In the genomic region with DNA sequence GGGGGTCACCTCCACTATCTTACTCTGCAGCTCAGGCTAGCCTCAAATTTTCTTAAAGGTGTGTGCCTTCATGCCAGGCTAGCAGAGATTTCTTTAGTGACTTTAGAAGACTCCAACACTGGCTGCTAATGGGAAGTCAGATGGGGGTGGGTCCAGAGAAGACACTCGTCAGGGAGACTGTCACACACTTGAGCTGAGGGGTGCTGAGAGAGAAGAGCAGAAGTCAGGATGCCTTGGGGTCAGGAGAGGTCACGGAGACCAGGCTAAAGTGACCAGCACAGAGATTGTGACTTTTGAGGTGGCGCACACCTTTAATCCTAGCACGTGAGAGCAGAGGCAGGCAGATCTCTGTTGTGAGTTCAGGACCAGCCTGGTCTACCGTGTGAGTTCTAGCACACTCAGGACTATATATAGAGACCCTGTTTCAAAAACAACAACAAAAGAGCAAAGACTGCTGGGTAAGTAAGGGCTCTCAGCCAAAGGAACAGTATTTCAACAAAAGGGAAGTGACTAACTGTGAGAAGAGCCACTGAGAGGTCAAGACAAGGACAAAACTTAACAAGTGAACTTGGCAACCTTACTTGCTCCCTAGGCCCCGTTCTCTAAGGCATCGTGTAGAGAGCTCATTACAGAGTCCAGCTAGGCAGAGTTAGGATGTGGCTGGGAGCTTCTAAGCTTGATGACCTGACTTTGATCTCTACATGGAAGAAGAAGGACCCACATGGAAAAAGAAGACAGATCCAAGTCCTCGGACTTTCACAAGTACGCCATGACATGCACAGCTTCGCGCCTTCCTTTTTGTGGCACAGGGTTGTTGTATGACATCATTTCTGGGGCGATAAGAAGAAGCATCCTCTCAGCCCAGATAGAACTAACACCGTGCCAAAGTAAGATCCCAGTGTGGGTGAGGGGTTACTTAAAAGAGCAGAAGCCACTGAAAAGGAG, we compare ENCODE assay signal across 8 mouse cellular contexts. TPM values are rescaled to one million over a fixed set of nuclear protein-coding genes. Genes with fewer than 3 reads are reported as not detected.
DNase-seq lines count a peak whose midpoint lies in the region; ATAC-seq and TF ChIP-seq lines count a peak whose summit lies in the region.

No protein-coding gene starts in this region.

- TF ChIP-seq POLR2A in bone marrow macrophage, adult 2 months (IDR thresholded peaks at IDR 0.05; ENCODE audit: borderline replicate concordance, low read depth, low read length) = no peak

- no peak for TF ChIP-seq CTCF in bone marrow macrophage, adult 2 months (IDR thresholded peaks at IDR 0.05; ENCODE audit: low read depth, low read length)

- no peak for DNase-seq in forebrain, embryonic 14.5 days (ENCODE audit: low spot score)
- peak; percentile 59 for DNase-seq in induced T-regulatory cell, adult 2 months (ENCODE audit: low read depth)
- DNase-seq in cerebellum, adult 11 months = no peak
- no peak for DNase-seq in frontal cortex, postnatal 14 days (ENCODE audit: low spot score in 2 of 2)
- DNase-seq in gastrocnemius, postnatal 14 days = no peak

- no peak overlapping the region for H3K9ac ChIP-seq in forebrain, embryonic 14.5 days (ENCODE audit: low read length)
- H3K9ac ChIP-seq in forebrain, embryonic 15.5 days (replicated peaks) = no peak overlapping the region

- ATAC-seq in forebrain, embryonic 14.5 days = no peak
- no peak for ATAC-seq in forebrain, embryonic 15.5 days (replicated peaks)

- no peaks in the 10 kb centered on the region for H3K9me3 ChIP-seq in forebrain, embryonic 14.5 days (replicated peaks; ENCODE audit: control insufficient read depth, low read length)
- no peaks in the 10 kb centered on the region for H3K9me3 ChIP-seq in forebrain, embryonic 15.5 days

- no peaks in the 10 kb centered on the region for H3K27me3 ChIP-seq in forebrain, embryonic 14.5 days (replicated peaks; ENCODE audit: control insufficient read depth, insufficient read depth, low read length)
- H3K27me3 ChIP-seq in forebrain, embryonic 15.5 days = no peaks in the 10 kb centered on the region

- H3K79me2 ChIP-seq in macrophage (ENCODE audit: inconsistent target) = peaks cover 4% of the 10 kb centered on the region; the same call in 1 of the 2 replicates

- intact Hi-C loops in gastrocnemius, postnatal 14 days (cut with DNase I; ENCODE audit: low total_unique reads) = no loop called here

- H3K4me2 ChIP-seq in forebrain, embryonic 14.5 days (ENCODE audit: low read length) = peak overlapping the region; percentile 61; the same call in 1 of the 2 replicates
- H3K4me2 ChIP-seq in forebrain, embryonic 15.5 days (replicated peaks) = no peak overlapping the region

- no peak overlapping the region for H3K27ac ChIP-seq in forebrain, embryonic 14.5 days (ENCODE audit: low read depth, low read length)
- no peak overlapping the region for H3K27ac ChIP-seq in forebrain, embryonic 15.5 days (replicated peaks)
- peak overlapping the region; percentile 95 for H3K27ac ChIP-seq in bone marrow macrophage, adult 2 months (ENCODE audit: insufficient read depth, low read depth, low read length)
- H3K27ac ChIP-seq in macrophage = peak overlapping the region; percentile 92

- no peaks in the 10 kb centered on the region for H3K36me3 ChIP-seq in forebrain, embryonic 14.5 days (ENCODE audit: control insufficient read depth, insufficient read depth, low read length)
- H3K36me3 ChIP-seq in forebrain, embryonic 15.5 days = no peaks in the 10 kb centered on the region
- no peaks in the 10 kb centered on the region for H3K36me3 ChIP-seq in macrophage (ENCODE audit: inconsistent target)

- H3K4me1 ChIP-seq in forebrain, embryonic 14.5 days (ENCODE audit: control insufficient read depth, insufficient read depth, low read length) = no peaks in the 10 kb centered on the region; the same call in 1 of the 2 replicates
- H3K4me1 ChIP-seq in forebrain, embryonic 15.5 days = peaks cover 15% of the 10 kb centered on the region
- peaks cover 32% of the 10 kb centered on the region for H3K4me1 ChIP-seq in bone marrow macrophage, adult 2 months (ENCODE audit: control insufficient read depth, insufficient read depth, low read length)

- WGBS in forebrain, embryonic 14.5 days = 89% methylated on average over 13 of the region's 13 CpGs
- 88% methylated on average over 13 of the region's 13 CpGs for WGBS in forebrain, embryonic 15.5 days
- WGBS in macrophage (ENCODE audit: missing documents) = 43% methylated on average over 13 of the region's 13 CpGs

- H3K4me3 ChIP-seq in forebrain, embryonic 14.5 days (ENCODE audit: low read depth, low read length) = no peak overlapping the region
- H3K4me3 ChIP-seq in forebrain, embryonic 15.5 days = no peak overlapping the region
- H3K4me3 ChIP-seq in bone marrow macrophage, adult 2 months (ENCODE audit: insufficient read depth, low read length) = peak overlapping the region; percentile 71
- H3K4me3 ChIP-seq in macrophage (ENCODE audit: inconsistent target) = no peak overlapping the region

RNA-seq across cellular contexts. Expression of a gene that starts 6.0 kb away (rescaled TPM):
- not detected in 2 replicates for polyA plus RNA-seq in forebrain, embryonic 14.5 days (2014; fragmentation: Nextera tagmentation; extraction: Ambion mirVana)
- 0.10 TPM in 1 of 2 replicates, not detected in the other for polyA plus RNA-seq in forebrain, embryonic 15.5 days (2015; fragmentation: Nextera tagmentation; extraction: Ambion mirVana)
- not detected in 2 replicates for polyA plus RNA-seq in bone marrow macrophage, adult 2 months (2012; ENCODE audit: insufficient read depth, insufficient read length, missing spikeins)
- not detected for total RNA-seq in macrophage (2018; cell fraction: chromatin; rRNA removed)
- total RNA-seq in macrophage (2018; cell fraction: cytosol; rRNA removed) = not detected
- total RNA-seq in macrophage (2018; cell fraction: nucleus; rRNA removed) = not detected
- not detected in 3 replicates for polyA plus RNA-seq in macrophage (2018)
- total RNA-seq in gastrocnemius, postnatal 14 days (2021) = under 1 TPM; 0.58 to 0.70 TPM

RNA-seq across cellular contexts. Expression of a gene that starts 16.4 kb away (rescaled TPM):
- polyA plus RNA-seq in forebrain, embryonic 14.5 days (2014; fragmentation: Nextera tagmentation; extraction: Ambion mirVana) = 255 and 263 TPM in 2 replicates
- 306 and 315 TPM in 2 replicates for polyA plus RNA-seq in forebrain, embryonic 15.5 days (2015; fragmentation: Nextera tagmentation; extraction: Ambion mirVana)
- 160 and 167 TPM in 2 replicates for polyA plus RNA-seq in bone marrow macrophage, adult 2 months (2012; ENCODE audit: insufficient read depth, insufficient read length, missing spikeins)
- total RNA-seq in macrophage (2018; cell fraction: chromatin; rRNA removed) = 10 to 100 TPM; 12.7 to 72.1 (median 42.4) TPM
- total RNA-seq in macrophage (2018; cell fraction: cytosol; rRNA removed) = 100 to 1,000 TPM; 135 to 197 (median 175) TPM
- 100 to 1,000 TPM in 1 of 26 experiments, 10 to 100 TPM in 25; 36.9 to 107 (median 65.4) TPM for total RNA-seq in macrophage (2018; cell fraction: nucleus; rRNA removed)
- polyA plus RNA-seq in macrophage (2018) = 147 to 170 TPM (median 156 TPM) in 3 replicates
- 100 to 1,000 TPM; 550 to 558 TPM for total RNA-seq in gastrocnemius, postnatal 14 days (2021)

RNA-seq across cellular contexts. Expression of a gene that starts 16.6 kb away (rescaled TPM):
- 36.7 and 46.9 TPM in 2 replicates for polyA plus RNA-seq in forebrain, embryonic 14.5 days (2014; fragmentation: Nextera tagmentation; extraction: Ambion mirVana)
- polyA plus RNA-seq in forebrain, embryonic 15.5 days (2015; fragmentation: Nextera tagmentation; extraction: Ambion mirVana) = 66.5 TPM in 2 replicates
- polyA plus RNA-seq in bone marrow macrophage, adult 2 months (2012; ENCODE audit: insufficient read depth, insufficient read length, missing spikeins) = 47.5 and 53.7 TPM in 2 replicates
- 10 to 100 TPM in 18 of 26 experiments, 1 to 10 TPM in 8; 2.8 to 30.2 (median 17.1) TPM for total RNA-seq in macrophage (2018; cell fraction: chromatin; rRNA removed)
- 10 to 100 TPM; 22.2 to 65.9 (median 50.0) TPM for total RNA-seq in macrophage (2018; cell fraction: cytosol; rRNA removed)
- 10 to 100 TPM in 25 of 26 experiments, 1 to 10 TPM in 1; 8.9 to 75.2 (median 41.5) TPM for total RNA-seq in macrophage (2018; cell fraction: nucleus; rRNA removed)
- 28.7 to 55.4 TPM (median 29.9 TPM) in 3 replicates for polyA plus RNA-seq in macrophage (2018)
- total RNA-seq in gastrocnemius, postnatal 14 days (2021) = 10 to 100 TPM; 45.1 to 48.4 TPM

RNA-seq across cellular contexts. Expression of a gene that starts 19.8 kb away (rescaled TPM):
- 58.3 and 64.2 TPM in 2 replicates for polyA plus RNA-seq in forebrain, embryonic 14.5 days (2014; fragmentation: Nextera tagmentation; extraction: Ambion mirVana)
- 81.2 and 90.2 TPM in 2 replicates for polyA plus RNA-seq in forebrain, embryonic 15.5 days (2015; fragmentation: Nextera tagmentation; extraction: Ambion mirVana)
- 103 and 110 TPM in 2 replicates for polyA plus RNA-seq in bone marrow macrophage, adult 2 months (2012; ENCODE audit: insufficient read depth, insufficient read length, missing spikeins)
- total RNA-seq in macrophage (2018; cell fraction: chromatin; rRNA removed) = 100 to 1,000 TPM in 14 of 26 experiments, 10 to 100 TPM in 12; 52.8 to 244 (median 105) TPM
- 10 to 100 TPM; 30.0 to 51.4 (median 42.0) TPM for total RNA-seq in macrophage (2018; cell fraction: cytosol; rRNA removed)
- 100 to 1,000 TPM in 2 of 26 experiments, 10 to 100 TPM in 24; 44.6 to 130 (median 71.7) TPM for total RNA-seq in macrophage (2018; cell fraction: nucleus; rRNA removed)
- 31.4 to 48.9 TPM (median 32.4 TPM) in 3 replicates for polyA plus RNA-seq in macrophage (2018)
- total RNA-seq in gastrocnemius, postnatal 14 days (2021) = 10 to 100 TPM; 28.0 to 39.0 TPM

RNA-seq across cellular contexts. Expression of a gene that starts 39.0 kb away (rescaled TPM):
- polyA plus RNA-seq in forebrain, embryonic 14.5 days (2014; fragmentation: Nextera tagmentation; extraction: Ambion mirVana) = not detected in 2 replicates
- polyA plus RNA-seq in forebrain, embryonic 15.5 days (2015; fragmentation: Nextera tagmentation; extraction: Ambion mirVana) = not detected in 2 replicates
- polyA plus RNA-seq in bone marrow macrophage, adult 2 months (2012; ENCODE audit: insufficient read depth, insufficient read length, missing spikeins) = 0.50 and 1.6 TPM in 2 replicates
- 1 to 10 TPM in 3 of 26 experiments, under 1 TPM in 2, not detected in 21; 0.25 to 4.3 (median 1.9) TPM for total RNA-seq in macrophage (2018; cell fraction: chromatin; rRNA removed)
- under 1 TPM in 10 of 26 experiments, not detected in 16; 0.06 to 0.71 (median 0.27) TPM for total RNA-seq in macrophage (2018; cell fraction: cytosol; rRNA removed)
- under 1 TPM in 4 of 26 experiments, not detected in 22; 0.68 to 0.80 (median 0.72) TPM for total RNA-seq in macrophage (2018; cell fraction: nucleus; rRNA removed)
- polyA plus RNA-seq in macrophage (2018) = 0.43 TPM in 1 of 3 replicates, not detected in the others
- not detected for total RNA-seq in gastrocnemius, postnatal 14 days (2021)

Comparison
In these comparisons a context has a peak if more than half of its experiments do, and no peak if none do; other contexts are left out.
1. H3K27ac ChIP-seq: peak in bone marrow macrophage, adult 2 months (single experiment) and macrophage (single experiment); none in forebrain, embryonic 14.5 days (single experiment) and forebrain, embryonic 15.5 days (single experiment).